Mouse (Mus musculus) spleen, postnatal 4 days (tissue): ENCODE measurements around the gene Grid2.

Source experiments
- DNase-seq, 2 experiments: peaks; one replicate each; pipeline ENCODE4 v3.0.0; 2022; ENCODE audit warnings: low spot score in 2 of 2

Grid2 gene

GRCm38 (mm10) chr6:63609570-63609969 lies 353.9 kb downstream of the Grid2 start:
- DNase-seq, result no peak

GRCm38 (mm10) chr6:63635970-63636369 lies 380.3 kb downstream of the Grid2 start:
- no peak for DNase-seq

- no peak for DNase-seq
Measured at GRCm38 (mm10) chr6:63659423-63659822, 403.7 kb downstream of the Grid2 start.

GRCm38 (mm10) chr6:63685689-63686088 lies 430.0 kb downstream of the Grid2 start:
- no peak for DNase-seq

GRCm38 (mm10) chr6:63701684-63702083 lies 446.0 kb downstream of the Grid2 start:
- no peak for DNase-seq

GRCm38 (mm10) chr6:63733740-63734139 lies 478.1 kb downstream of the Grid2 start:
- DNase-seq, result no peak

- DNase-seq, result no peak
Measured at GRCm38 (mm10) chr6:63762535-63762934, 506.9 kb downstream of the Grid2 start.

- DNase-seq, result no peak
Measured at GRCm38 (mm10) chr6:63794679-63795078, 539.0 kb downstream of the Grid2 start.

GRCm38 (mm10) chr6:63820236-63820635 lies 564.6 kb downstream of the Grid2 start:
- no peak for DNase-seq

GRCm38 (mm10) chr6:63862628-63863027 lies 607.0 kb downstream of the Grid2 start:
- DNase-seq, result no peak

GRCm38 (mm10) chr6:63877088-63877764 lies 621.5 kb downstream of the Grid2 start:
- DNase-seq, result no peak

GRCm38 (mm10) chr6:63877765-63878345 lies 622.2 kb downstream of the Grid2 start:
- DNase-seq, result no peak

- DNase-seq, result no peak
Measured at GRCm38 (mm10) chr6:63894714-63895113, 639.0 kb downstream of the Grid2 start.

GRCm38 (mm10) chr6:63898171-63898570 lies 642.5 kb downstream of the Grid2 start:
- DNase-seq, result no peak

- no peak for DNase-seq
Measured at GRCm38 (mm10) chr6:63917035-63917570, 661.4 kb downstream of the Grid2 start.

- DNase-seq, result no peak
Measured at GRCm38 (mm10) chr6:63921951-63922350, 666.3 kb downstream of the Grid2 start.

- no peak for DNase-seq
Measured at GRCm38 (mm10) chr6:63931201-63931600, 675.5 kb downstream of the Grid2 start.

- no peak for DNase-seq
Measured at GRCm38 (mm10) chr6:63946721-63947120, 691.0 kb downstream of the Grid2 start.

GRCm38 (mm10) chr6:63963789-63964188 lies 708.1 kb downstream of the Grid2 start:
- no peak for DNase-seq

- no peak for DNase-seq
Measured at GRCm38 (mm10) chr6:63964269-63964668, 708.6 kb downstream of the Grid2 start.

- DNase-seq, result no peak
Measured at GRCm38 (mm10) chr6:63964735-63965134, 709.1 kb downstream of the Grid2 start.

- no peak for DNase-seq
Measured at GRCm38 (mm10) chr6:64046084-64046483, 790.4 kb downstream of the Grid2 start.

GRCm38 (mm10) chr6:64046732-64047131 lies 791.1 kb downstream of the Grid2 start:
- DNase-seq, result no peak
